Mouse (Mus musculus) embryo, embryonic 11 days (tissue): ENCODE measurements around the gene Gsto2.

Experiments used
- DNase-seq: peaks from one replicate; pipeline ENCODE4 v3.0.0-alpha.2; 2015

Gsto2 gene

DNA sequence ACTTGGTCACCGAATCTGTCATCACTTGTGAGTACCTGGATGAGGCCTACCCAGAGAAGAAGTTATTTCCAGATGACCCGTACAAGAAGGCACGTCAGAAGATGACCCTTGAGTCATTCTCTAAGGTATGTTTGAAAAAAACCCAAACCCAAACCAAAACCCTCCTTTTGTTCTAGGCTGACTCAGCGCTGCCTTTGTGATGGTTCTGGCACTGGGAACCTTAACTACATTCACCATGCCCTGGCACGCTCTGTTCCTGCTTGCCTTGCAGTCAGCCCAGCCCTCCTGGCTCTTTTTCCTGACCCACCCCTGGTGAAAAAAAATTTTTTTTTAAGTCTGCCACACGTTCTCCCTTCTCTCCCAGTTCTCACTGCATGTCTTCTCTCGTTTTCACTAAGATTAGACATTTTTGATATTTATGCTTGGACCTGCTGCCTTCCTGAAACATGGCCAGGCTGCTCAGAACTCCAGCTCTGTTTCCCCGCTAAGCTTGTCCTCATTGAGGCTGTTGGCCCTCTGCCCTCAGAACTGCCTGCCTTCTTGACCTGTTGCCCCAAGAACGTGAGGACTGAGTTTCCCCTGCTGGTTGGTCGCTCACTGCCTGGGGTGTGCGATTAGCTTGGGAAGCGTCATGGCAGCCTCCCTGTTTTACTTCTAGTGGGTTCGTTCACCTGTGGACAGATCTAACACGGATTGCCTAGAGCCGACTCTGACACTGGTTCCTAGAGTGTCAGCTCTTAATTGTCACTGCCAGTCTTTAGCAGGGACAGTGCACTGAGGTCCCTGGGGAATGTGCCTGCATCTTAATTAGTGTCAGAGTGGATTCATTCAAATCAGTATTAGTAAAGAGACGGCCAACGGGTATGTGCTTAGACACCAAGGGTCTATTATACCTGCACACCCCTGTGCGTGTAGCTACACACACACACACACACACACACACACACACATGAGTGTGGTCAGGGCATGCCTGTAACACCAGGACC, 7.1 kb upstream of the Gsto2 start:
- no peak for DNase-seq

DNA sequence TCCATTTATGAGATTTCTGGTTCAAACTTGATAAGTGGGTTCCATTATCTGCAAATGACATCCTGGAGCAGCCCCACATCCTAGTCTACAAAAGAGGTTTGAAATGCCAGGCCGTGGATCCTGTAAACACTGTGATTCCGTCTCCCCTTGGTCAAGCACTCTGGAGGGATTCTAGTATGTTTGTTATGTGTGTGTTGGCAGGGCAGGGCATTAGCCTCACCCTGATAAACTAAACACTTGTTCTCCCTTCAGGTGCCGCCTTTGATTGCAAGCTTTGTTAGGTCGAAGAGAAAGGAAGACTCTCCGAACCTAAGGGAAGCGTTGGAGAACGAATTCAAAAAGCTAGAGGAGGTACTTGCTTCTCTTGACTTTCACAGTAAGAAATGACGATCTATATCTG, 6.2 kb upstream of the Gsto2 start:
- DNase-seq = no peak

DNA sequence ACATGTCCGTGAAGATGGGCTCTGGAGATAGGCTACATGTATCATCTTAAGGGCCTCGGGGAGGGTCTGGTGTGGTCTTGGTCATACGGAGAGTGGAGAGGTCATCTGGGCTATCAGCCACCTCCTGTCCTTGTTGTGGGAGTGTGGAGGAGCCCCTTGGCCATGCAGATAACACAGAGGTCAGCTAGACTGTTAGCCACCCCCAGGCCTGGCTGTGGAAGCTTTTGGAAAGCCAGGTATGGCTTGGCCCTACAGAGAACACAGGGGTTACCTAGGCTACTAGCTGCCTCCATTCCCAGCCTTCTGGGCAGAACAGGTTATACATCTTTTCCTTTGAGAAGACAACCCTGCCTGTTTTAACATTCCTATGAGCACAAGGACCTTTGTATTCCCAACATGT, 2.8 kb upstream of the Gsto2 start:
- no peak for DNase-seq

- DNase-seq = no peak
These were observed 1.3 kb upstream of the Gsto2 start for GRCm38 (mm10) chr19:47864051-47864450.

- no peak for DNase-seq
These were observed 613 bp upstream of the Gsto2 start for GRCm38 (mm10) chr19:47864721-47865120.

DNA sequence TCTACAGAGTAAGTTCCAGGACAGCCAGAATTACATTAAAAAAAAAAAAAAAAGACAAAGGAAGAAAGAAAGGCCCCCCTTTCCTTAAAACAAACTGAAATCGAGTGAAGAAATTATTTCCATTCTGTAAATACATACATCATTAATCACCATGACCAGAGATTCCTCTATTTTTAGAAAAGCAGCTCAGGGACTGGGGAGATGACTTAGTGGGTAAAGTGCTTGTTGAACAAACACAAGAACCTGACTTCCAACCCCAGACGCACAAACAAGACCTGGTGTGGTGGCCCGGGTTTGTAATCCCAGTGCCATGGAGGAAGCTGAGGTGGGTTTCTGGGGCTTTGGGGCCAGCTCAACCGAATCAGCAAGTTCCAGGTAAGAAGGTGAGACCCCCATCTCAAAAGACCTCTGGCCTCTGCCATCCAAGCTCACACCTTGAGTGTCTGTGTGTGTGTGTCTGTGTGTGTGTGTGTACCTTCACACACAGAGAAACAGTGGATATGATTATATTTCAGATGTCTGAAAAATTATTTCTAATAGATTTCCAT, 2.4 kb downstream of the Gsto2 start:
- DNase-seq = no peak

- no peak for DNase-seq
These were observed 3.6 kb downstream of the Gsto2 start for GRCm38 (mm10) chr19:47868951-47869350.

- no peak for DNase-seq
These were observed 4.2 kb downstream of the Gsto2 start for GRCm38 (mm10) chr19:47869516-47869915.

DNA sequence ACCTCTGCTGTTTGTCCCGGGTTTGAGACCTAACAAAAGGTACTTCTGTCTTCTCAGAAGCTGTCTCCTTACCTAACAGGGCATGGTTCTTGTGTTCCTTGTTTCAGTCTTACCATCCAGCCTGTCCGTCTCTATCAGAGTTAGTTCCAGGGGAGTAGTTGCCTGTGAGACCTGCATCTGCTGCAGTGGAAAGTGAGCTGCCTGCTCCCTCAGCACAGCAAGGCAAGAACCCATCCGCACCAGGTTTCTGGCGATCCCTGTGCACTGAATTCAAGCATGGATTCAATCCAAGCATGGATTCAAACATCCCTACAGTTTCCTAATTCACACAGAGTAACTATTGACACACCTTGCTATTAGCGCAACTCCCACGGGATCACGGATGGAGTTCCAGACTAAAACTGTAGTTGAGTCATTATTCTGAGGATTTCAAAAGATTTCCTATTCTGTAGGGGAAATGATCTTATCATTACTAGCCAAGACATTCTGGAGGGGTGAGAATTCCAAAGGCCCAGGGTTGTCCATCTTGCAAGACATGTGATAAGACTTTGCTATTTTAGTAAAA, 4.8 kb downstream of the Gsto2 start:
- DNase-seq = no peak

DNA sequence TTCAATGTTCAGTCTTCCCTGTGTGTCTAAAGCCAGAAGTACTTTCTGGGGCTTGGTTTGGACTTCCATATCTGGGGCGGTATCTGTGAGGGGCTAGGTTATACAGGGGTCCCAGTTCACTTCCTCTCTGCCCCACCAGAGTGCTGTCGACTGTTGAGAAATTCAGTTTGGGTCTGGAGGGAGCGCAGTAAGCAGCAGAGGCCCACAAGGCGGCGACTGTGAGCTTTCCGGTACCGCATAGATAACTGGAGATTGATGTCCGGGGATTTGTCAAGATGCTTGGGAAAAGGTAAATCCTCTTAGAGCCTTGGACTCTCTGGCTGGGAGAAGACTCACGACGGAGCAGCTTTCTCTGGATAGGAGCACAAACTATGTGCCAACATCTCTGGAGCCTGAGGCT, 6.2 kb downstream of the Gsto2 start:
- peak; percentile 48 for DNase-seq

DNA sequence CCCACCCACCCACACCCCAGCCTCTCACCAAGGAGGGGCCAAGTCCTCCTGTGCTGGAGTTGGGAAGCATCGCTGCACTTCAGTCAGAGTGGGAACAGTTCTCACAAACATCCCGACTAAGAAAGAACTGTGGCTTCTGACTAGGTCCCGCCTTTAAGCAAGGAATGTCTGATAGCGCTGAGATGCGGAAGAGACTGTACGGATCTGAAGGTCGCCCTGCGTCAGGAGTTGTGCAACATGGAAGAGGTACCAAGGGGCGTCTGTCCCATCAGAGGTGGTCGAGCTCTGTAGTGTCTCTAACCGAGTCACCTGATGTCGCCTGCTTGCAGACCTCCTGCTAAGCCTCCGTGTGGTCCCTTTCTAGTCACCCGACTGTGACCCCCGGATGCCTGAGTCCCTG, 10.9 kb downstream of the Gsto2 start:
- DNase-seq = no peak

DNA sequence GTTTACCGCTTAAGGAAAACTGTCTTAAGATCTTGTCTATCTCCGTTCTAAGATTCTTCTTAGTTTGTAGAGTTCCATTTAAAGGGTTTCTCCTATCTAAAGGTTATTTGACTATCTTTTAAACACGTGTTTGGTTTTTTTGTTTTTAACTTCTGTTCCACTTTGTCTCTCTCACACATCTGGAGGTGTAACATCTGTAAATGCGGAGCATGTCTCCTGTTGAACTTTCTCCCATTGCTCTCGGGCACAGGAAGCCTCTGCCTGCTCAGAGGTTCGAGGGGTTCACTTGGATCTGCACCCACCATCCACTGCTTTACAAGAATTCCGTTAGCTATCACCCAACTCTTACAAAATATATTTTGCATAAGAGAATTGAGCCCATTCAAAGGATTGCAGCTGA, 16.2 kb downstream of the Gsto2 start:
- DNase-seq = no peak

DNA sequence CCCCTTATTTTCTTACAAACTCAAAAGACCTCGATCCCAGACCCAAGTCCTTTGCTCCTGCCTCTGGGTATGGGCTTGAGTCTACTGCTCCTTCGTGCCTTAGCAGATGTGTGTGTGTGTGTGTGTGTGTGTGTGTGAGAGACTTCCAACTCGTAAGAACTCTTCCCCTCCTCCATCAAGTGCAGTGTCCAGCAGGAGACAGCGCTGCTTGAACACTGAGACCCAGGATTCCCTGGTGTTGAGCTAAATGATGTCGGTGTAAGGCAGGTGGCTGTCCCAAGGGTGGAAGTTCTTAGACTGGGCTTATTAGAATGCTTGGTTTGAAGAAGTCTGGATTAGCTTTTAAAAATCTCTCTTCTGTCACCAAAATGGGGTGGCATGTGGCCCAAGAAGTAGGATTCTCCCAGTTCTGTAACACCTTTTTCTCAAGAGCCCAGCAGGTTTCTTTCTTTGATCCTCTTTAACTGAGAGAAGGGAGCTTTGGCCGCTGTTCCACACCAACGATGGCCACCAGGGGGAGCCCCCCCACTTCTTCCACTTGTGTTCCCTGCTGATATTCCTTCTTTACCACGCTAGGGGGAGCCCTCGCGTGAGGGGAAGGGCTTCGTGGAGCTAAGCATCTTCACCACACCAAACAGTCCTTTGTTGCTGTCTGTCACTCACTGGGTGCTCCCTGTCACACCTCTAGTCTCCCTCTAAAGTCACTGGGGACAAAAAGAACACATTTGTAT, 17.0 kb downstream of the Gsto2 start:
- DNase-seq = peak; percentile 88

- DNase-seq = no peak
These were observed 17.5 kb downstream of the Gsto2 start for GRCm38 (mm10) chr19:47882882-47883254.

DNA sequence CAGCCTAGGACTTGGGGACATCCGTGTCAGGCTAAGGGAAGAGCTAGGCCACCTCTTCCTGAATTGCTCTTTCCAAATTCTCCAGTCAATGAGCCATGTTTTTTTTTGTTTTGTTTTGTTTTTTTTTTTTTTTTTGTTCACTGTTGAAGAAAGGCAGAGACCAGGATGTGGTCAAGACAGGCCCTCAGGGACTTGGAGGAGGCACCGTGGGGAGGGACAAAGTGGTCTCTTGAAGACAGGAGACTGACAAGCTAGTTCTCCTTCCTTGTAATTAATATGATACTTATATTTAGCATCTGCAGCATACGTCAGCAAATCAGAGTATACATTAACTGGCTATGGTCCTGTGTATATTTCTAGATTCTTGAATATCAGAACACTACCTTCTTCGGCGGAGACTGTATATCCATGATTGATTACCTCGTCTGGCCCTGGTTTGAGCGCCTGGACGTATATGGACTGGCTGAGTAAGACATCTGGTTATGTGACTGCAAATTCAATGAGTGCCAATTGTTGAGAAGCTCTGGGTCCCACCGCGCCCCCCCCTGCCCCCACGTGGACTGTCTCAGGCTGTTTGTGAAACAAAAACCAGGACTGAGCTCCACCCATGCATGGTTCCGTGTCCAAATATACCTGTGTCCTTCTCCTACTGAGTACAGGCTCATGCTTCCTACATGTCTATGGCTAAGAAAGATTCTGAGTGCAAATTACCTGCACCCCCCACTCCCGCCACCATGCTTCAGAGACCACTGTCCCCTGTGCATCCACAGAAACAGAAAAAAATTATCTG, 19.2 kb downstream of the Gsto2 start:
- no peak for DNase-seq

DNA sequence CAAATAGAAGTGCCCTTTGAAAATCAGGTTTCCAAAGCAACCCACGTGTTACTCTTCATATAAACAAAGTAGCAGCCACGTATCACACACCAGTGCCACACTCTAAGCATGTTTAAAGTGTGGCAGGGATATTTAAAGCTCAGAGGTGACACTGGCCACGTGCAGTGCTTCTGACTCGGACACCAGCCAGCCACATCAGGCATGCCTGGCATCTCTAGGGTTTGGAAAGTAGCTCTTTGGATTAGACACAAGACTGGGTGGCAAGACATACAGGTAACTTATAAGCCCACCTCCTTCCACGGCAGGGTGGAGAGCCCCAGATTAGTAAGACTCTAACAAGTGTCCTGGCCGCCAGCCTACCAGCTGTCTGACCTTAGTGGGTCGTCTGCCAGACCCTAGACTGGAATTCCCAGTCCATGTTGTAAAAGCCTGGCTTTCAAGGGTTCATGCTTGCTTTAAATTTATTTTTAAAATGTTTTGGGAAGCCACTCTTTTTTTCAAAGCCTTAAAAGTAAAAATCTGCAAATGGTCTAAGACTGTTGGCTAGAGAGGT, 19.9 kb downstream of the Gsto2 start:
- DNase-seq = no peak

DNA sequence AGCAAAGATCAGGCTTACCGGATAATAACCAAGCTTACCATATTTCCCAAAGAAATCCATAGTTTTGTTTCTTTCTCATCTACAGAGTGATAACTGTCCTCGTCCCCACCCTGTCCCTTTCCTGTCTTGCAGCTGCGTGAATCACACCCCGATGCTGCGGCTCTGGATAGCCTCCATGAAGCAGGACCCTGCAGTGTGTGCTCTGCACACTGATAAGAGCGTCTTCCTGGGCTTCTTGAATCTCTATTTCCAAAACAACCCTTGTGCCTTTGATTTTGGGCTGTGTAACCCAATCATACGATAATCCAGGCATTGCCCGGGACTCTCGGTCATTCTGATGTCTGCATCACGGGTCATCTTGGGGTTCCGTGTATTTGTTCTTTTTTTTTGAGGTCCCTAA, 20.6 kb downstream of the Gsto2 start:
- DNase-seq = no peak

GRCm38 (mm10) chr19:47886617-47887016, 21.3 kb downstream of the Gsto2 start:
- no peak for DNase-seq

DNA sequence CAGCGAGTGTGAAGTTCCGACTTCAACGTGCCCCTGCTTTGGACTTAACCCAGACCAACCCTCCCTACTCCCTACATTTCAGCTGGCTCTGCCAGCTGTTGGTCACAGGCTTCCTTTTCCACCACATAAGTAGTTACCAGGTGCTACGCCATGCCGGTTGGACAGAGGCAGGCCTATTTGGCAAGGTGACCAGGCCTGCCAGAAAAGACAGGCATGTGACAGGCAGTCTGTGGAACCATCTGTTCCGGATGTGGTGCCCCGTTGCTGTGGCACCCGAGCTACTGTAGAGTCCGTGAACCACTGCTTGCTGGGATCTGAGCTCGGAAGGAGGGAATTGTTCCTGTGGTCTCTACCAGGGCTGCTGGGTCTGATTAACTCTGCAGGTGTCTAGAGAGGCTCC, 22.1 kb downstream of the Gsto2 start:
- no peak for DNase-seq

- DNase-seq = no peak
These were observed 22.7 kb downstream of the Gsto2 start for GRCm38 (mm10) chr19:47888037-47888436.

DNA sequence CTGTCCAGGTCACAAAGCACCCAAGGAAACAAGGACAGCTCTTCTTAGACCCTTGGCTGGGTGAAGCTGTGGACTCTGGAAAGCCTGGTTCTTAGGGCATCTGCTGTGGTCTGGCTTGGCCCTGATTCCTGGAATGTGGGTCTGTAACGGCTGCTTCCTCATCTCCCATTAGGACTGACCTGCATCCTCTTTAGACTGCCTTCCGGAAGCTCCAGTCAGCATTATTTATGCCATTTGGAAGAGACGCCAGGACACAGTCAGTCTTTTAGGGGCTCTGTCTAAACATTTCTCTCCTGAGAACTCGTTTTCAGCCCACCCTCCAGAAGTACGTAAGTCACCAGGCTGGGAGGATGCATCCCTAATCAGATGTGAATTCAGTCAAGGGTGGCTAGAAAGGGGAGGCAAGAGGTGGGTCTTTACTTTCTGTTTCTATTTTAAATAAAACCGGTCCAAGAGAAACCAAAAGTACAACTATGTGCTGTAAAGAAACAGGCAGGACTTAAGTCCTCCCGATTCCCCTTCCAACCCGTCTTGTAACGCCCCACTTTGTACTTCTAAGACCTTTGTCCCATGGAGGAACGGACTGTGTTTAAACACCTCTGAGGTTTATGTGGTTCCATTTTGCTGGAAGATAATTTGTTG, 25.3 kb downstream of the Gsto2 start:
- DNase-seq = peak; percentile 9
